Comparison of ENCODE assay signal across 14 mouse cellular contexts in the genomic region with DNA sequence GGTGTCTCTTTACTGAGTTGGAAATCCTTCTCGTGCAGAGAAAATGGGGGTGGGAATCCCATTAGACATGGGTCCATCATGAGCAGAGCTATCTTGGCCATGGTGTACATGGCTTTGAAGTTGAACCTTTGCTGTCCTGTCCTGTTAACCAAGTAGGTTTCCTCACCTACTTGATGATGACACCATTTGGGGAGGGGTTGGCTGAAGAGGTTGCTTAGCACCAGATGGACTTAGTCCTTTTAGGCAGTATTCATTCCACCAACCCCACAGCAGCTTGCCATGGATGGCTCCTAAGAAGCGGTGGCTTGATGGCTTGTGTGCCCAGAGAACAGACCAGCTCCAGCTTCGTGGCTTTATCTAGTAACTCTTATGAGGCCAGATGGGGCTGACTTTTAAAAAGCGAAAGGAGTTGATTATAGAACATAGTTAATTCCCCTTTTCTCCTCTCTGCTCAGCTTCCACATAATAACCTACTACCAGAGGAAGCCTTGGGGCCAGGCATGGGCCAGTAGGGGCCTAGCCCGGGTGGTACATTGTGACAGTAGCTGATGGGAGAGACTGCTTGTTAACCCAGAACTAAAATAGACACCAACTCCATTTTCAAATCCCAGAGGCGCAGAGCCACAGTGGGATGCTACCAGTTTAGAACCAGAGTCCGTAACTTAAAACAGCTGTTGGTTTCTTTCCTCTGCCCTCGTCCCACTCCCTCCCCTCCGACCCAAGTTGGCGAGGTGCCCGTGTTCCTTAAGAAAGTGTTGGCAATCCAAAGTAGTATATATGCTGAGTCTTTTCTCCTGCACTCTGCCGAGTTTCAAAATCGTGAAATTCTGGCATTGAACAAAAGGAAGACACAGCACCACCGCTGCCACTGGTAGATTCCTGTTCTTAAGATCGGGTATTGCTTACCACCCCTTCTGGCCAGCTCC.
DNase-seq lines count a peak whose midpoint lies in the region; ATAC-seq and TF ChIP-seq lines count a peak whose summit lies in the region.
"Had no signal": no experiment of that assay in that cellular context is flagged by ENCODE, and none has a peak within 500 bp of the region (broad histone marks: within the 10 kb centered on the region; RNA-seq: fewer than 3 reads in every experiment).

No protein-coding gene starts in this region.

- no peak for TF ChIP-seq CTCF in kidney, postnatal 0 days (IDR thresholded peaks at IDR 0.05; ENCODE audit: low read depth)

- peaks cover 13% of the 10 kb centered on the region; the same call in 1 of the 2 replicates for H3K4me1 ChIP-seq in lung, embryonic 15.5 days
- no peaks in the 10 kb centered on the region for H3K4me1 ChIP-seq in kidney, postnatal 0 days (replicated peaks; ENCODE audit: insufficient read depth, low read length)
- no peaks in the 10 kb centered on the region for H3K4me1 ChIP-seq in hindbrain, embryonic 12.5 days

- peaks cover 57% of the 10 kb centered on the region for H3K36me3 ChIP-seq in lung, embryonic 15.5 days
- peaks cover 37% of the 10 kb centered on the region for H3K36me3 ChIP-seq in kidney, postnatal 0 days (ENCODE audit: insufficient read depth, low read length)
- H3K36me3 ChIP-seq in hindbrain, embryonic 12.5 days: 0 out of 2 replicates have a peak, but pooled peaks cover 6% of the 10 kb centered on the region
- H3K36me3 ChIP-seq: midbrain, embryonic 13.5 days had no signal

- H3K4me3 ChIP-seq in lung, embryonic 15.5 days: no peak overlapping the region
- H3K4me3 ChIP-seq in kidney, postnatal 0 days (replicated peaks; ENCODE audit: low read depth, low read length): no peak overlapping the region
- no peak overlapping the region for H3K4me3 ChIP-seq in hindbrain, embryonic 12.5 days
- H3K4me3 ChIP-seq: heart, adult 2 months; midbrain, embryonic 13.5 days had no signal

- 0 out of 2 replicates have a peak, but pooled peaks have one; percentile 6 for ATAC-seq in frontal cortex, adult (ENCODE audit: low TSS enrichment)
- ATAC-seq in lung, embryonic 15.5 days (ENCODE audit: borderline replicate concordance, extremely low read depth, low FRiP score, low TSS enrichment): peak; percentile 84
- peak; percentile 56 for ATAC-seq in kidney, postnatal 0 days (replicated peaks; ENCODE audit: low FRiP score, low read depth)
- no peak for ATAC-seq in hindbrain, embryonic 12.5 days (ENCODE audit: low FRiP score)
- ATAC-seq in activated CD4-positive, CD25-positive, alpha-beta regulatory T cell, adult 4 months: no peak
- ATAC-seq: midbrain, embryonic 13.5 days had no signal

- H3K9me3 ChIP-seq in lung, embryonic 15.5 days: no peaks in the 10 kb centered on the region
- no peaks in the 10 kb centered on the region for H3K9me3 ChIP-seq in kidney, postnatal 0 days (replicated peaks; ENCODE audit: low read length)
- no peaks in the 10 kb centered on the region for H3K9me3 ChIP-seq in hindbrain, embryonic 12.5 days (replicated peaks)
- H3K9me3 ChIP-seq: midbrain, embryonic 13.5 days had no signal

- H3K27me3 ChIP-seq in lung, embryonic 15.5 days: no peaks in the 10 kb centered on the region
- no peaks in the 10 kb centered on the region for H3K27me3 ChIP-seq in kidney, postnatal 0 days (ENCODE audit: insufficient read depth, low read length)
- no peaks in the 10 kb centered on the region for H3K27me3 ChIP-seq in hindbrain, embryonic 12.5 days
- H3K27me3 ChIP-seq: midbrain, embryonic 13.5 days had no signal

- H3K27ac ChIP-seq in lung, embryonic 15.5 days: peak overlapping the region; percentile 77
- H3K27ac ChIP-seq in kidney, postnatal 0 days: 0 out of 2 replicates have a peak overlapping the region, but pooled peaks have one; percentile 5
- no peak overlapping the region for H3K27ac ChIP-seq in hindbrain, embryonic 12.5 days
- H3K27ac ChIP-seq: heart, adult 2 months; macrophage; midbrain, embryonic 13.5 days had no signal

- no peak overlapping the region for H3K9ac ChIP-seq in lung, embryonic 15.5 days
- H3K9ac ChIP-seq in kidney, postnatal 0 days (ENCODE audit: low read depth, low read length): no peak overlapping the region
- no peak overlapping the region for H3K9ac ChIP-seq in hindbrain, embryonic 12.5 days
- H3K9ac ChIP-seq: midbrain, embryonic 13.5 days had no signal

- DNase-seq in frontal cortex, postnatal 25 days (ENCODE audit: low spot score in 2 of 2): no peak
- no peak for DNase-seq in lung, adult 18-20 months
- DNase-seq in kidney, postnatal 0 days (ENCODE audit: low spot score): no peak
- DNase-seq in lung, postnatal 4 days: peak; percentile 68 to 88
- DNase-seq: adrenal gland, postnatal 10 days; cerebellum, postnatal 10 days; heart, adult 2 months; right cerebral cortex, postnatal 4 days had no signal

- no peak overlapping the region for H3K4me2 ChIP-seq in lung, embryonic 15.5 days
- H3K4me2 ChIP-seq in kidney, postnatal 0 days (ENCODE audit: low read length): no peak overlapping the region
- H3K4me2 ChIP-seq in hindbrain, embryonic 12.5 days (replicated peaks): no peak overlapping the region
- H3K4me2 ChIP-seq: midbrain, embryonic 13.5 days had no signal

- WGBS in lung, embryonic 15.5 days: 55% methylated on average over 15 of the region's 15 CpGs
- 79% methylated on average over 15 of the region's 15 CpGs for WGBS in kidney, postnatal 0 days
- 89% methylated on average over 15 of the region's 15 CpGs for WGBS in hindbrain, embryonic 12.5 days

Comparison
In these comparisons a context has a peak if more than half of its experiments do, and no peak if none do; other contexts are left out.
1. DNase-seq: peak in lung, postnatal 4 days (2 of 2); none in frontal cortex, postnatal 25 days (0 of 2), lung, adult 18-20 months (0 of 2) and kidney, postnatal 0 days (single experiment).
2. ATAC-seq: peak in frontal cortex, adult (single experiment), lung, embryonic 15.5 days (single experiment) and kidney, postnatal 0 days (single experiment); none in hindbrain, embryonic 12.5 days (single experiment) and activated CD4-positive, CD25-positive, alpha-beta regulatory T cell, adult 4 months (single experiment).